Mouse (Mus musculus) gastrocnemius, postnatal 14 days (tissue): ENCODE measurements around the gene Abca6. TPM values are rescaled to one million over a fixed set of nuclear protein-coding genes. Genes with fewer than 3 reads are reported as not detected.
A peak's percentile ranks its signal among the peaks of the same experiment; 100 is the strongest.

ENCODE experiments used
- DNase-seq: peaks from one replicate; pipeline ENCODE4 v3.0.0; 2021; ENCODE audit warnings: mixed read lengths
- intact Hi-C: fragments of 180-260 bp; cut with DNase I; formaldehyde crosslinking; loops from one replicate; pipeline ENCODE4 v1.15.1; 2025; ENCODE audit warnings: low total_unique reads
- total RNA-seq, 2 experiments: library from RNA; stranded (reverse); gene quantifications; 2 replicates each; pipeline ENCODE4 v1.2.3; 2021

Gene Abca6
- total RNA-seq, 2 experiments from 2014 or later, result 3.7 to 4.7 TPM

DNA sequence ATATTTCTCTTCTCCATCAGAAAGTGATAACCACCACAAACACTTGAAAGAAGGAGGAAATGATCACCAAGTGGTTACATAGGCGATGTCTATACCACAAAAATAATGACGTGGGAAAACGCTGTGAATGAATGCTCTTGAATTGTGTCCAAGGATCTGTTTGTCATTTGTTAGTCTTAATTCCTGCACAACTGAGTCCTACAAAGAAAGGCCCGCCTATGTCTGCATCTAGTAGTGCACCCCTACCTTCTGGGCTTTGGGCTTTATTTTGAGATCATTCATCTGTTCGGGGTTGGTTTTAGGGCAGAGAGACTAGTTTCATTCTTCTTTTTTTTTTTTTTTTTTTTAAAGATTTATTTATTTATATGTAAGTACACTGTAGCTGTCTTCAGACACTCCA is 47.6 kb downstream of the Abca6 start:
- DNase-seq, result no peak
- intact Hi-C loops, result no loop called here

DNA sequence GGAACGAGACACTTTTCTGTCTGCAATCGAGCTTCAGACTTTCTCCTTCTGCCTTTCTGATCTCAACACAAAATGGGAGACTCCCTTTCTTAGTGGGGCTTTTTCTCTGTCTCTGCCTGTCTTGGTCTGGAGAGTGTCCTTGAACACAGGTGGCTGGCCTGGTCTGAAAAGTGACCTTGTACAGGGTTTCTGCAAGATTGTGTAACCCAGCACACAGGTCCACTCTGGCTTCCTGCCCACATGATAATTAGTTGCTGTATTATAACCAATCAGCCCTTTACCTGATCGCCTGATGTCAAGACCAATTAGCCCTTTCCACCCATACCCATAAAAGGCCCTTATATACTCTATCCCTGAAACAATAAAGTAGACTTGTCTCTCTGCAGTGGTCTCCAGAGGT is 52.7 kb downstream of the Abca6 start:
- DNase-seq, result no peak
- intact Hi-C loops, result no loop called here

DNA sequence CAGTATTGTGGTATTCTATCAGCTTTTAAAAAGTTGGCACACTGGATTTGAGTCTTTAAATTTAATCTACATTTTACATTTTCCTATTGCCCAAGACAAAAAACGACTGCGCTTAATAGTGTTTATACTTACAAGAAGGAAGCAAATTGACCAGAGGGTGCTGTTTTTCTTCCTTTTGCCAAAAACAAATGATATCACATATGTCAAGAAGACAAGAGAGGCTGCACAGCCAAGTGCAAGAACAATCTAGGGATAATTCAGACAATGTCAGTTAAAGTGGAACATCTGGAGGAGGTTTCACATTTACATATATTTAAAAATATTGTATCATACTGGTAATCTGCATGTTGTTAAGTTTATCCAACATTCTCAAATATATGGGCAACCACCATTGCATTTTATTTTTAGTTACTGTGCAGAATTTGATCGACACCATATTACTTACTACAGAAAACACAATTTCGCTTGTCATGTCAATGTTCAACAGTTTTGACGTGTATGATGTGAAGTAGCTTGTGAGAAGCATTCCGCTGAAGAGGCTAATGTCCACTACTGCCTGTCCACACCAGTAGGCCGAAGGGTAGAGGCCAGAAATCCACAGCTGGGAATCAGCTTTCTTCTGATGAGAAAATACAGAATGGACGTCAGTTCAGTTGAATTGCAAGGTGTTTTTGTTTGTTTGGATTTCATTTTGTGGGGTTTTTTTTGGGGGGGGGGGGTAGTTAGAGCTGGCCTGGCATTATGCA is 54.8 kb downstream of the Abca6 start:
- no peak for DNase-seq
- intact Hi-C loops, result no loop called here

DNA sequence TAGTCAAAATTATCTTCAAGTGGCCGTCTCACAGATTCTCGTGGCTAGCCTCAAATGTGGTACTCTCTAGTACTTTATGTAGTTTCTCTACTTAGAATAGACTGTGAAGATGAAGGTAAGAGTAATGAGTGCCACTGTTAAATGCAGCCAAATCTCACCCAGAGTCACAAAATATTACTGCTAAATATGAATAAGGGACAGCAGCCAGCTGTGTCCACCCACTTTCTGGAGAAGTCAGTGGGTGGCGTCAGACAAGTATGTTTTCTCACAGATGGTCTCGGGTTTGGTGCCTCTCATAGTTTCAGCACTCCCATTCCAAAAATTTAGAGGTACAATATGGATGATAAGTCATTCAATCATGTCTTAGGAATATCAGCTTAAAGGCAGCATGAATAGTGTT is 56.3 kb downstream of the Abca6 start:
- intact Hi-C loops, result no loop called here
- DNase-seq, result no peak

DNA sequence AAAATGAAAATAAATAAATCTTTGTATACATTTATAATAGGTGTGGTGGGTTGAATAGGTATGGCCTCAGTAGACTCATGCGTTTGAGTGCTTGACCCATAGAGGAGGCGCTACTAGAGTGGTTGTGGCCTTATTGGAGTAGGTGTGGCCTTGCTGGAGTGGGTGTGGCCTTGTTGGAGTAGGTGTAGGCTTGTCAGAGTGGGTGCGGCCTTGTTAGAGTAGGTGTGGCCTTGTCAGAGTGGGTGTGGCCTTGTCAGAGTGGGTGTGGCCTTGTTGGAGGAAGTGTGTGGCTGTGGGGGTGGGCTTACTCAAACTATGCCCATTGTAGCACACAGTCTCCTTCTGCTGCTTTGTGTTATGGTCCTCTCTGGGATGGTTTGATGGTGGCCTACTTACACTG is 80.4 kb downstream of the Abca6 start:
- intact Hi-C loops, result no loop called here
- no peak for DNase-seq

DNA sequence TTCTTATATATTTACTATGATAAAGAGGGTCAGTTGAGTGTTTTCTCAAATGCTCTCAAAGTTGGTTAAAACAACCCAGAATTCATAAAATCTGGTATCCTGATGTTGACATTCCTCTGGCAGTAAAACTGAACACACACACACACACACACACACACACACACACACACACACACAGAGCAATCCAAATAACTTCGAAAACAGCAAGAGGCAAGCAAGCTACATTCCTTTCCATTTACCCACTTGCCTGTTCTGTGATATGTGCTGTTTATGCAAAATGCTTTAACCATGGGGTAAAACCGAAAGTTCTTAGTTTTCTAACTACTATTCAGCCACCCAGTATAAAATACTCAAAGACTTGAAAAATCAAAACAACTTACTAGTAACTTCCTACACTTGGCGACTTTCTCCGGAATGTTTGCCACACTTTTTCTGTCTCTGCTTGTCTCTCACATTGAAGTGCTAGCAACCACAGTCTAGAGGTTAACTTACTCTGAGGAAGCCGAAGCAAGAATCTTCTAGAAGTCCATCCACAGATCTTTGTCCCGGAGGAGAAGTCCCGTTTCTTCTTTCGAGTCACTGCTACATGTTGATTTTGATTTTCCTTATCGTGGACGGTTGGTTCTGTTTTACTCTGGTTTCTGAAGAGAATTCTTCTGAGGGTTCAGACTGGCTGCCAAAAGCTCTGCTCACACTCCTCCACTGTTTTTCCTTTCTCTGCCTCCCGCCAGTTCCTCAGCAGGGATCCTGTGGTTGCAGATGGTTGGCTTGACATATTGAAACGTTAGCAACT is 83.9 kb downstream of the Abca6 start, which contains the start of gene Abca9:
Gene Abca9, minus strand, starts transcription at position 738 of the 793 bp plus-strand sequence.
- intact Hi-C loops, result no loop called here

DNA sequence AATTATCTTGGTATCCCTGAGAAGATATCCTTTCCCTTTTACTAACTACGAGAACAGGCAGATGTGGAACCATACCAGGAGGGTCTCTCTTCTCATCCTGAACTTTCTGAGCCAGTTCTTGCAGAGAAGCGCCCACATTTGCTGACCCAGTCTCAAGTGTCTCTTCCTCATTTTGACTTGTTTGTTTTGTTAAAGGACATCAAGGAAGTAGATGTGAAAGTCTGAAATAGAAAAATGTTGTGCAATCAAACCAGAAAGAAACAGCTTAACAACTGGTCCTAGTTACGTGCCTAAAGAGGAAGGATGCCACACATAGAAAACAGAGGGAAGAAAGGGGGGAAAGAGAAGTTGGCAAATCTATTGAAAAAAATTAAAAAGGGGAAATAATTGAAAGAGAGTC is 85.8 kb downstream of the Abca6 start:
- intact Hi-C loops, result no loop called here
- DNase-seq, result no peak

More for the DNA sequence above, 83.9 kb downstream of the Abca6 start, which contains the start of gene Abca9:
- DNase-seq, result peak; percentile 24

DNA sequence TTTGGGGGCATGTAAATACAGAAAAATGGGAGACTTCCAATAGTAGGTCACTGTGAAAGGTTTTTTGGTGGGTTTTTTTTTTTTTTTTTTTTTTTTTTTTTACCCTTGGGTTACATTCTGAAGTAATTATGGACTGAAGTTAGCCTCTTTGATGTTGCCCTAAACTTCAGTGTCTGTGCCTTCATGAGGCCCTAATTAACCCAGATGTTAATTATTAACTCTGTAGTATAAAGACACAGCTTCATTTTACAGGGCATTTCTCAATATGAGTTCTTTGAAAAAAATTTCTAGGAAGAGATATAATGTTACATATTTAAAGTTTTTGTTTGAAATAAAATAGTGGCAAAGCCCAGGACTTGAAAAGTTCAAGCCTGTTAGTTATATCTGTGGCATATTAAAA is 86.2 kb downstream of the Abca6 start:
- intact Hi-C loops, result no loop called here
- DNase-seq, result no peak

DNA sequence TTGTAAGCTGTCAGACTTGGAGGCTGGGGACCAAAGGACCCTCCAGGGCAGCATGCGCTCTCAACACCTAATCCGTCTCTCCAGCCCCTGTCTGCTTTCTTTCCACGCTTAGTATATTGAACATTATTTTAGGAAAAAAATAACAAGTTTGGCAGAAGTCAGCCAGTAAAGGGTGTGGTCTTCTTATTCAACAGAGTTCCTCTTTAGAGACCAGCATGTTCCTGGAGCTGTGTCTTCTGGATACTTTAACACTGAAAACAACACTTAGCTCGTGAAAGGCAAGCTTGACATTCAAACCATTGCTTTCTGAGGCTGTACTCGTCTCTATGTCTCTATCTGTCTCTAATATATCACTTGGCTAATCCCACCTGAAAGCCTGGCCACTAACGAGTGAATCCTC is 94.5 kb downstream of the Abca6 start:
- intact Hi-C loops, result no loop called here
- no peak for DNase-seq

DNA sequence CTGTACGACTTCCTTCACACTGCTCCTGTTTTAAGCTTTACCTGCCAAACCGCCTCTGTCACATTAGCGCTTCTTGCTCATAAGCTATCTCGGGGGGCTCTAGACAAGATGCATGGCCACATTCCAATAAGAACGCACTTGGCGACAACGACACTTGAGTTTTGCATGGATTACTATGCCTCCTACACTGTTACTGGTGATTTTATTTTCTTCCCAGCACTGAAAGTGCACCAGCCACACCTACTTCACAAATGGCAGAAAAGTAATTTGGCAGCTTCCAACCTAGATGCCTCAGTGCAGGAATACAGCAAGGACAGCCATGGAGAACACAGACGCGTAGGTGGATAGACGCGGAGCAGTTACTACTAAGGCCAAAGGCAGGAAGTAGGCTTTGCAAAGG is 95.6 kb downstream of the Abca6 start:
- DNase-seq, result no peak
- intact Hi-C loops, result no loop called here

DNA sequence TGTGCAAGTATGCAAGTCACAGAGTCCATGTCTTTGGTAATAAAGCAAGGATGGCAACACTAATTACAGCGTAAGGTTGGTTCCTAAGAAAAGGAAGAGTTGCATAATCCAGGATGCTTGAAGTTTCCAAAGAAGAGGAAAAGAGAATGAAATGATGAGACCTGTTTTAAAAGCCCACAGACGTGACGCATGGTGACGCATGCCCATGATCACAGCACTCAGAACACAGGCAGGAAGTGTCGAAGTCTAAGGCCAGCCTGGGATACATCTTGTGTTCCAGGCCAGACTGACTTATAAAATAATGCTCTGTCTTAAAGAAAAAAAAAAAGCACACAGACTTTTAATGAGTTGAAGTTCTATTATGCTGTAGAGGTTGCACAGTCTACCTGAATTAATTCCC is 103.9 kb downstream of the Abca6 start:
- intact Hi-C loops, result no loop called here
- DNase-seq, result no peak

DNA sequence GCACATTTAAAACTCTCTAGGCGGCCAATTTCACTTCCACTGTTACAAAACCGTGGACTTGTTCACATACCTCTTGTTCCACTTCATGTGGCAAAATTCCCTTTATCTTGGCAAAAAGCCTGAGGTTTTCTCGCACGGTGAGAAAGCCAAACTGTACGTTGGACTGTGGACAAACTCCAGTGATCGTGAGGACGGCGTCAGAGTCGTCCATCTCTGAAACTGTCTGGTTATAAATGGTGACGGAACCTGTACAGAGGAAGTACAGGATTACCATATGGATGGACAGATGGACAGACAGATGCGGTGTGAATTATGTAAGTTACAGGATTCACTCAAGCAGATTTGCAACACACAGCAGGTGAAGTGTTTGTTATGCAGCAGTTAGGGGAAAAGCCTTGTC is 106.2 kb downstream of the Abca6 start:
- no peak for DNase-seq
- intact Hi-C loops, result no loop called here

DNA sequence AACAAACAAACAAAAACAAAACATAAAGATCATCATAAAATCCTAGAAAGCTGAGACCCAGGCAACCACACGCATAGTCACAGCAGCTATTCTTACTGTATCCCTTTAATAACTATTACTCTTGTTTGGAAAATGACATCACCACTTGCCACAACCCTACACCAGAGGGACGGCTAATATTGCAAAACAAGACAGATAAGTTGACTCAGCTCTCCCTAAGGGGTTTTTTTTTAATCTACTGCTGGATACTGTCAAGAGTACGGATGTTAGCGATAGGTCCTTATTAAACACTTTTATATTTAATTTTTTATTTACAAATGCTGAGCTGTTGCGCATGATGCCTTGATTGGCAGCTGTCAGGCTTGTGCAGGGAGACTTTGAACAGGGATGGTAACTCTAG is 120.8 kb downstream of the Abca6 start:
- DNase-seq, result no peak
- intact Hi-C loops, result no loop called here

Other genes with a start within 250 kb of the Abca6 start
- 10 to 100 TPM; 38.4 to 50.6 TPM for gene Abca8a, start 155.8 kb downstream of the Abca6 start, total RNA-seq
- gene Abca9, start 83.6 kb downstream of the Abca6 start, total RNA-seq, result 10 to 100 TPM; 16.5 to 19.0 TPM
- gene Abca5, start 85.9 kb upstream of the Abca6 start, total RNA-seq, result 10 to 100 TPM; 11.8 to 12.3 TPM
- 10 to 100 TPM; 24.0 to 30.4 TPM for gene Map2k6, start 147.3 kb upstream of the Abca6 start, total RNA-seq